Mouse (Mus musculus): ENCODE data around the gene Cda. TPM values are rescaled to one million over a fixed set of nuclear protein-coding genes. Genes with fewer than 3 reads are reported as not detected.

Cda gene
- polyA plus RNA-seq, 1 experiment, result 1.0 TPM

DNA sequence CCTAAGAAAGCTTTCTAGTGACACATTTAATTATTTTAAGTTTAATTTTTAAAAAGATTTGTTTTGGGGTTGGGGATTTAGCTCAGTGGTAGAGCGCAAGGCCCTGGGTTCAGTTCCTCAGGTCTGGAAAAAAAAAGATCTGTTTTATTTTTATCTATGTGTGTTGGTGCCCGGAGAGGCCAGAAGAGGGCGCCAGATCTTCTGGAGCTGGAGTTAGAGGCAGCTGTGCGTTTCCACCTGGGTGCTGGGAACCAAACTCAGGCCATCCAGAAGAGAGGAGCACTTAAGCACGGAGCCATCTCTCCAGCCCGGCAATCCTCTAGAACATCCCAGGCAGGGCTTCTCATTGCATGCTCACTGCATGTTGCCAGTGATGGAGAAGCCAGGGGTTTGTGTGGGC lies 51.4 kb downstream of the Cda start:
- peaks cover 4% of the 10 kb centered on the region; the same call in 1 of the 2 replicates for H3K4me1 ChIP-seq (ENCODE audit: control insufficient read depth, insufficient read depth, low read length)
- no peak overlapping the region for H3K27ac ChIP-seq (ENCODE audit: insufficient read depth, low read length)
- TF ChIP-seq POLR2A (IDR thresholded peaks at IDR 0.05; ENCODE audit: low read depth, low read length) (no peak), CTCF (IDR thresholded peaks at IDR 0.05; ENCODE audit: borderline replicate concordance, insufficient read depth, low read length) (no peak)
- no peak overlapping the region for H3K4me3 ChIP-seq (ENCODE audit: insufficient read depth, low read length)

- H3K4me3 ChIP-seq (ENCODE audit: insufficient read depth, low read length), result no peak overlapping the region
- H3K4me1 ChIP-seq (ENCODE audit: control insufficient read depth, insufficient read depth, low read length), result peaks cover 4% of the 10 kb centered on the region; the same call in 1 of the 2 replicates
- no peak overlapping the region for H3K27ac ChIP-seq (ENCODE audit: insufficient read depth, low read length)
- TF ChIP-seq CTCF (IDR thresholded peaks at IDR 0.05; ENCODE audit: borderline replicate concordance, insufficient read depth, low read length), result no peak; the same call in 1 of the 2 replicates
- no peak for TF ChIP-seq POLR2A (IDR thresholded peaks at IDR 0.05; ENCODE audit: low read depth, low read length)
Measured at GRCm38 (mm10) chr4:138315781-138316180, 52.0 kb downstream of the Cda start.

- H3K27ac ChIP-seq (ENCODE audit: insufficient read depth, low read length), result no peak overlapping the region
- no peak overlapping the region for H3K4me3 ChIP-seq (ENCODE audit: insufficient read depth, low read length)
- TF ChIP-seq CTCF (IDR thresholded peaks at IDR 0.05; ENCODE audit: borderline replicate concordance, insufficient read depth, low read length) (no peak), POLR2A (IDR thresholded peaks at IDR 0.05; ENCODE audit: low read depth, low read length) (no peak)
- peaks cover under 1% of the 10 kb centered on the region; the same call in 1 of the 2 replicates for H3K4me1 ChIP-seq (ENCODE audit: control insufficient read depth, insufficient read depth, low read length)
Measured at GRCm38 (mm10) chr4:138313795-138314194, 54.0 kb downstream of the Cda start.

DNA sequence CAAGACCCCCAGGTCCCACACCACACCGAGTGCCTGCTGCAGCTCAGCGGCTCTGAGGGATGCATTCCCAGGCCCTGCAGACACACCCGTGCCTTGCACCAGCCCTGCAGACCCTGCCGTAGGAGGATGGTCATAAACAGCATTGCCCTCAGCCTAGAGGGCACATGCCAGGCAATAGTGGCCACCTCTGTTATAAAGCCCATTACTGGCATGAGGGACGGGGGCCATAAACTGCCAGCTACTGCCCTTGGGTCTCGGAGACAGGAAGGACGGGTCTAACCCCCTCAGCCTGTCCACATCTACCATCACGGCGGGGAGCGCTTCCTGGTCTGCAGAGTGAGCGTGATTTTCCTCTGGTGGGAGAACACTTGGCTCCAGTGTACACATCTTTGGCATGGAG lies 54.8 kb downstream of the Cda start:
- no peak for TF ChIP-seq CTCF (IDR thresholded peaks at IDR 0.05; ENCODE audit: borderline replicate concordance, insufficient read depth, low read length)
- TF ChIP-seq POLR2A (IDR thresholded peaks at IDR 0.05; ENCODE audit: low read depth, low read length), result no peak

DNA sequence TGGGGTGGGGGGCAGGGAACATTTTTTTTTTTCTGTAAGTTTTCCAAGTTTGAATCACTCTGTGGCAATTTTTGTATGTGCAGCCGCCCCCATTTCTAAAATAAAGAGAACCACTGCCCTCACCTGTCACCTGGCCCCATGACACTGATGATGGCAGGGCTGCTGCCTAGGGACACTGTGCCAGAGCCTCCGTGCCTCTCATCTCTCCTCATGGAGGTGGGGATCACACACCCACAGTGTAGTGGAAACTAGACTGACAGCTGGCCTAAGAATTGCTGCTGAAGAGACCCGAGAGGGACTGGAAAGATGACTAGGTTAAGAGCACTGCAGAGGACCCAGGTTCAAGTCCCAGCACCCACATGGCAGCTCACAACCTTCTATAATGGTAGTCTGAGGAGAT lies 55.7 kb downstream of the Cda start:
- Histone ChIP-seq H3K4me3 (ENCODE audit: insufficient read depth, low read length) (no peak overlapping the region), H3K27ac (ENCODE audit: insufficient read depth, low read length) (no peak overlapping the region), H3K4me1 (ENCODE audit: control insufficient read depth, insufficient read depth, low read length) (no peaks in the 10 kb centered on the region)
- TF ChIP-seq POLR2A (IDR thresholded peaks at IDR 0.05; ENCODE audit: low read depth, low read length), result no peak
- no peak for TF ChIP-seq CTCF (IDR thresholded peaks at IDR 0.05; ENCODE audit: borderline replicate concordance, insufficient read depth, low read length)

More for the DNA sequence above, 54.8 kb downstream of the Cda start:
- Histone ChIP-seq H3K27ac (ENCODE audit: insufficient read depth, low read length) (no peak overlapping the region), H3K4me1 (ENCODE audit: control insufficient read depth, insufficient read depth, low read length) (no peaks in the 10 kb centered on the region), H3K4me3 (ENCODE audit: insufficient read depth, low read length) (no peak overlapping the region)

DNA sequence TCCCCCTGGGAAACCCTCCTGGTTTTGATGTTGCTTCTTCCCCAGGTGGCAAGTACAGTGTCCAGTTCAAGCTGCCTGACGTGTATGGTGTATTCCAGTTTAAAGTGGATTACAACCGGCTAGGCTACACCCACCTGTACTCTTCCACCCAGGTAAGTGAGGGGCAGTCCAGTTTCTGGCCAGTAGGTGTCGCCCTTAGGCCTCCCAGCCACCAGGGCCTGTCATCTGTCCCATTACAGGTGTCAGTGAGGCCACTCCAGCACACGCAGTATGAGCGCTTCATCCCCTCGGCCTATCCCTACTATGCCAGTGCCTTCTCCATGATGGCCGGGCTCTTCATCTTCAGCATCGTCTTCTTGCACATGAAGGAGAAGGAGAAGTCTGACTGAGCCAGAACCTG lies 56.2 kb downstream of the Cda start:
- H3K27ac ChIP-seq (ENCODE audit: insufficient read depth, low read length), result no peak overlapping the region
- H3K4me1 ChIP-seq (ENCODE audit: control insufficient read depth, insufficient read depth, low read length), result no peaks in the 10 kb centered on the region
- H3K4me3 ChIP-seq (ENCODE audit: insufficient read depth, low read length), result no peak overlapping the region
- no peak for TF ChIP-seq POLR2A (IDR thresholded peaks at IDR 0.05; ENCODE audit: low read depth, low read length)
- TF ChIP-seq CTCF (IDR thresholded peaks at IDR 0.05; ENCODE audit: borderline replicate concordance, insufficient read depth, low read length), result peak; percentile 86

DNA sequence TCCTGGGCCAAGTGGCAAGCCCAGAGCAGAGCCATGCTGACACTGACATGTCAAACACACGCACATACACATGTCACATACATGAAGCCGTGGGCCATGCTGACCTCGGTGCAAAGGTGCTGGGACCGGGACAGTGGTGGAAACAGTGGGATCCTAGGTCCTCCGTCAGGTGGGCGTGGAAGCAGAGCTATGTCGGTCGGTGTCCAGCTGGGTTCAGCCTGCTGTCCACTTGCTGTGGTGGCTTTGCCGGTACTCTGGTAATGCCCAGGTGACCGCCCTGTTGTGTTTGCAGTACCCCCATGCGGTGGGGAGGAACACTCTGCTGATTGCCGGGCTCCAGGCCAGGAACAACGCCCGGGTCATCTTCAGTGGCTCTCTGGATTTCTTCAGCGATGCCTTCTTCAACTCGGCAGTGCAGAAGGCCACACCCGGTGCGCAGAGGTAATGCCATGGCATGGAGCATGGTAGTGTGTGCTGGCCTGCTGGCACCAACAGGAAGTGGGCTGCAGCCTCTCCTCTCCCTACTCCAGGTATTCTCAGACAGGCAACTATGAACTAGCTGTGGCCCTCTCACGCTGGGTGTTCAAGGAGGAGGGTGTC lies 57.4 kb downstream of the Cda start:
- TF ChIP-seq POLR2A (IDR thresholded peaks at IDR 0.05; ENCODE audit: low read depth, low read length) (no peak), CTCF (IDR thresholded peaks at IDR 0.05; ENCODE audit: borderline replicate concordance, insufficient read depth, low read length) (no peak)
- no peak overlapping the region for H3K27ac ChIP-seq (ENCODE audit: insufficient read depth, low read length)
- peaks cover 3% of the 10 kb centered on the region for H3K4me1 ChIP-seq (ENCODE audit: control insufficient read depth, insufficient read depth, low read length)
- H3K4me3 ChIP-seq (ENCODE audit: insufficient read depth, low read length), result no peak overlapping the region

GRCm38 (mm10) chr4:138307739-138308138 lies 60.1 kb downstream of the Cda start:
- H3K27ac ChIP-seq (ENCODE audit: insufficient read depth, low read length), result no peak overlapping the region
- peaks cover 3% of the 10 kb centered on the region for H3K4me1 ChIP-seq (ENCODE audit: control insufficient read depth, insufficient read depth, low read length)
- no peak for TF ChIP-seq CTCF (IDR thresholded peaks at IDR 0.05; ENCODE audit: borderline replicate concordance, insufficient read depth, low read length)
- no peak for TF ChIP-seq POLR2A (IDR thresholded peaks at IDR 0.05; ENCODE audit: low read depth, low read length)
- no peak overlapping the region for H3K4me3 ChIP-seq (ENCODE audit: insufficient read depth, low read length)

DNA sequence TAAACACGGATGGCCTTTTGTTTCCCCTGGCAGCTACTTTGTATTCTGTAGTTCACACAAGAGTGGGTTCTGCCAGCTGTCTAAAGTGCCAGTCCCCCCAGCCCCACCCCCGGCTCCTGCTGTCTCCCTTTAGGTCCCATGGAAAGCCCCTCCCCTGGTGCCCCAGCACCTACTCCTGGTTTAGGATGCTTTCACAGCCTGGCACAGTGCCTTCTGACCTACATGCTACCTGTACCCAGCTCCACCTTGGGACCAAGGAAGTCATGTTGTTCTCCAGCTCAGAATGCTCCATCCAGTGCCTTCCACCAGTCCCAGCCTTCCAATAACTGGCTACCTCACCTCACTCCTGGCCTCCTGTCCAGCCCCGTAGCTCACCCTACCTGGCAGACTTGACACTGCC lies 60.8 kb downstream of the Cda start:
- peaks cover 3% of the 10 kb centered on the region for H3K4me1 ChIP-seq (ENCODE audit: control insufficient read depth, insufficient read depth, low read length)
- no peak overlapping the region for H3K4me3 ChIP-seq (ENCODE audit: insufficient read depth, low read length)
- no peak overlapping the region for H3K27ac ChIP-seq (ENCODE audit: insufficient read depth, low read length)
- no peak for TF ChIP-seq POLR2A (IDR thresholded peaks at IDR 0.05; ENCODE audit: low read depth, low read length)
- no peak for TF ChIP-seq CTCF (IDR thresholded peaks at IDR 0.05; ENCODE audit: borderline replicate concordance, insufficient read depth, low read length)

DNA sequence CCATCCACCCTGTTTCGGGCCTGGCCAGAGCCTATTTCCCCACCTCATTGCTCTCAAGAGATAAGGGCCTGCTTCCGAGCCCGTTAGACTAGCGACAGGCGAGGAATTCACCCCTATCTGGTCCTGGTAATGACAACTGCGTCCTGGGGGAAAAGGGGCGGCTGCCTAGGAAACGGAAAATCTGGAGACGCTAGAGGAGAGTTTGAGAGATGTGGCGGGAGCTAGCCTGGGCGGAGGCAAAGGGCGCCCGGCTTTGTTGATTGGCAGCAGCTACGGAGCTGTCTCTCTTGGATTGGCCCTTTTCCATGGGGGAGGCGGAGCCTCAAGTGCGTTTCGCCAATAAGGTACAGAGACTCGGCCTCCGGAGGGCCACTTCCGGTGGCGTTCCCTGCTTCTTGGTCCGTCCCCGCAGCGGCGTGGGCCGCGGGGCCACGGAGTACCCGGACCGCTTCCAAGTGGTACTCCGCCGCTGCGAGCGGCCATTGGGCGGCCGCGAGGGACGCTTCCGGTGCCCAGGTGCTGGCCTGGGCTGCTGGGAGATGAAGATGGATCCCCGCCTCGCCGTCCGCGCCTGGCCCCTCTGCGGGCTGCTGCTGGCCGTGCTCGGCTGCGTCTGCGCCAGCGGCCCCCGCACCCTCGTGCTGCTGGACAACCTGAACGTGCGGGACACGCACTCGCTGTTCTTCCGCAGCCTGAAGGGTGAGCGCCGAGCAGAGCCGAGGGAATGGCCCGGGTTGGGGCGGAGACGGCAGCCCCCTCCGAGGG lies 63.3 kb downstream of the Cda start, which contains the start of gene Ddost:
Gene Ddost, plus strand, starts transcription at position 391 of the 765 bp plus-strand sequence.
- TF ChIP-seq CTCF (IDR thresholded peaks at IDR 0.05; ENCODE audit: borderline replicate concordance, insufficient read depth, low read length) (no peak), POLR2A (IDR thresholded peaks at IDR 0.05; ENCODE audit: low read depth, low read length) (peak; percentile 80)
- Histone ChIP-seq H3K4me1 (ENCODE audit: control insufficient read depth, insufficient read depth, low read length) (peaks cover 3% of the 10 kb centered on the region), H3K27ac (ENCODE audit: insufficient read depth, low read length) (no peak within 1 kb of the TSS), H3K4me3 (ENCODE audit: insufficient read depth, low read length) (peak within 1 kb of the TSS; percentile 77)
